ENCODE assay signal across 15 mouse cellular contexts in genomic region chr11:44027046-44027445, GRCm38 (mm10).
"Had no signal": no experiment of that assay in that cellular context is flagged by ENCODE, and none has a peak within 500 bp of the region (broad histone marks: within the 10 kb centered on the region; RNA-seq: fewer than 3 reads in every experiment).

No protein-coding gene starts in this region.

- H3K9me3 ChIP-seq: neural tube, embryonic 15.5 days; stomach, embryonic 15.5 days had no signal

- H3K27me3 ChIP-seq: neural tube, embryonic 15.5 days; stomach, embryonic 15.5 days had no signal

- H3K36me3 ChIP-seq: neural tube, embryonic 15.5 days; stomach, embryonic 15.5 days had no signal

- H3K27ac ChIP-seq: neural tube, embryonic 15.5 days; stomach, embryonic 15.5 days; stomach, postnatal 0 days had no signal

- H3K4me3 ChIP-seq: neural tube, embryonic 15.5 days; stomach, embryonic 15.5 days had no signal

- H3K4me2 ChIP-seq: neural tube, embryonic 15.5 days; stomach, embryonic 15.5 days had no signal

- H3K4me1 ChIP-seq: neural tube, embryonic 15.5 days; stomach, embryonic 15.5 days had no signal

- DNase-seq: retina, postnatal 1 day; right cerebral cortex, adult 18-20 months; right cerebral cortex, postnatal 14 days; right cerebral cortex, postnatal 25 days; right cerebral cortex, postnatal 4 days; spleen, adult 18-20 months; thymus, adult 18-20 months; thymus, adult 2 months; thymus, postnatal 14 days; thymus, postnatal 25 days; thymus, postnatal 36 days; thymus, postnatal 4 days had no signal

- H3K9ac ChIP-seq: neural tube, embryonic 15.5 days; stomach, embryonic 15.5 days had no signal
